Mouse (Mus musculus): ENCODE results near the gene Pigl. TPM values are rescaled to one million over a fixed set of nuclear protein-coding genes. Genes with fewer than 3 reads are reported as not detected.

The Pigl gene
- polyA plus RNA-seq, 1 experiment from 2014 or later: 7.4 TPM

- Histone ChIP-seq H3K4me3 (peak overlapping the region; percentile 58), H3K36me3 (peaks cover 16% of the 10 kb centered on the region), H3K4me1 (replicated peaks) (peaks cover 37% of the 10 kb centered on the region), H3K9ac (peak overlapping the region; percentile 72), H3K27me3 (no peaks in the 10 kb centered on the region), H3K4me2 (peak overlapping the region; percentile 99), H3K9me3 (no peaks in the 10 kb centered on the region), H3K27ac (no peak overlapping the region)
- 75% methylated on average over 5 of the region's 5 CpGs for WGBS
- ATAC-seq (ENCODE audit: low FRiP score): no peak
These were observed 96.0 kb downstream of the Pigl start for GRCm38 (mm10) chr11:62554163-62554855.

- Histone ChIP-seq H3K9me3 (no peaks in the 10 kb centered on the region), H3K4me1 (replicated peaks) (peaks cover 31% of the 10 kb centered on the region), H3K27ac (no peak overlapping the region), H3K4me3 (peak overlapping the region; percentile 58), H3K9ac (no peak overlapping the region), H3K36me3 (peaks cover 16% of the 10 kb centered on the region), H3K4me2 (peak overlapping the region; percentile 99), H3K27me3 (no peaks in the 10 kb centered on the region)
- no peak for ATAC-seq (ENCODE audit: low FRiP score)
These were observed 96.8 kb downstream of the Pigl start for GRCm38 (mm10) chr11:62554934-62555517.

- no peak overlapping the region for H3K9ac ChIP-seq
- peaks cover 16% of the 10 kb centered on the region for H3K36me3 ChIP-seq
- no peak for ATAC-seq (ENCODE audit: low FRiP score)
- peak overlapping the region; percentile 99 for H3K4me2 ChIP-seq
- no peaks in the 10 kb centered on the region for H3K9me3 ChIP-seq
- peaks cover 34% of the 10 kb centered on the region for H3K4me1 ChIP-seq (replicated peaks)
- no peaks in the 10 kb centered on the region for H3K27me3 ChIP-seq
- H3K4me3 ChIP-seq: 0 out of 2 replicates have a peak overlapping the region, but pooled peaks have one; percentile 58
- H3K27ac ChIP-seq: no peak overlapping the region
These were observed 97.7 kb downstream of the Pigl start for GRCm38 (mm10) chr11:62555896-62556412.

- Histone ChIP-seq H3K4me2 (no peak overlapping the region), H3K9ac (no peak overlapping the region), H3K4me1 (replicated peaks) (peaks cover 34% of the 10 kb centered on the region), H3K27ac (no peak overlapping the region), H3K36me3 (peaks cover 16% of the 10 kb centered on the region), H3K27me3 (no peaks in the 10 kb centered on the region), H3K4me3 (no peak overlapping the region), H3K9me3 (no peaks in the 10 kb centered on the region)
- WGBS: 69% methylated on average over 5 of the region's 5 CpGs
- ATAC-seq (ENCODE audit: low FRiP score): no peak
These were observed 98.9 kb downstream of the Pigl start for GRCm38 (mm10) chr11:62557205-62557604.

GRCm38 (mm10) chr11:62558152-62558551 lies 99.9 kb downstream of the Pigl start:
- H3K4me3 ChIP-seq: no peak overlapping the region
- H3K9me3 ChIP-seq: no peaks in the 10 kb centered on the region
- no peak overlapping the region for H3K9ac ChIP-seq
- no peaks in the 10 kb centered on the region for H3K27me3 ChIP-seq
- no peak for ATAC-seq (ENCODE audit: low FRiP score)
- WGBS: 81% methylated on average over 2 of the region's 2 CpGs
- H3K4me2 ChIP-seq: no peak overlapping the region
- H3K36me3 ChIP-seq: peaks cover 14% of the 10 kb centered on the region
- H3K4me1 ChIP-seq (replicated peaks): peaks cover 33% of the 10 kb centered on the region
- no peak overlapping the region for H3K27ac ChIP-seq

- H3K4me1 ChIP-seq (replicated peaks): peaks cover 23% of the 10 kb centered on the region
- no peak overlapping the region for H3K4me2 ChIP-seq
- no peaks in the 10 kb centered on the region for H3K9me3 ChIP-seq
- H3K4me3 ChIP-seq: no peak overlapping the region
- no peaks in the 10 kb centered on the region for H3K27me3 ChIP-seq
- no peak overlapping the region for H3K9ac ChIP-seq
- WGBS: 67% methylated on average over 6 of the region's 6 CpGs
- H3K36me3 ChIP-seq: peaks cover 5% of the 10 kb centered on the region
- no peak overlapping the region for H3K27ac ChIP-seq
- no peak for ATAC-seq (ENCODE audit: low FRiP score)
These were observed 100.8 kb downstream of the Pigl start for GRCm38 (mm10) chr11:62558961-62559646.

GRCm38 (mm10) chr11:62560463-62561016 lies 102.3 kb downstream of the Pigl start:
- H3K4me3 ChIP-seq: peak overlapping the region; percentile 33
- no peaks in the 10 kb centered on the region for H3K9me3 ChIP-seq
- H3K36me3 ChIP-seq: no peaks in the 10 kb centered on the region
- H3K4me1 ChIP-seq (replicated peaks): peaks cover 9% of the 10 kb centered on the region
- H3K27ac ChIP-seq: no peak overlapping the region
- 32% methylated on average over 43 of the region's 43 CpGs for WGBS
- no peak for ATAC-seq (ENCODE audit: low FRiP score)
- H3K4me2 ChIP-seq: peak overlapping the region; percentile 56
- H3K9ac ChIP-seq: peak overlapping the region; percentile 46; the same call in 1 of the 2 replicates
- H3K27me3 ChIP-seq: no peaks in the 10 kb centered on the region

GRCm38 (mm10) chr11:62563590-62563989 lies 105.3 kb downstream of the Pigl start:
- 90% methylated on average over 2 of the region's 2 CpGs for WGBS
- 0 out of 2 replicates have a peak, but pooled peaks cover 3% of the 10 kb centered on the region for H3K4me1 ChIP-seq (replicated peaks)
- no peaks in the 10 kb centered on the region for H3K36me3 ChIP-seq
- H3K9ac ChIP-seq: no peak overlapping the region
- H3K27me3 ChIP-seq: no peaks in the 10 kb centered on the region
- H3K4me3 ChIP-seq: no peak overlapping the region
- no peaks in the 10 kb centered on the region for H3K9me3 ChIP-seq
- H3K27ac ChIP-seq: no peak overlapping the region
- no peak for ATAC-seq (ENCODE audit: low FRiP score)
- no peak overlapping the region for H3K4me2 ChIP-seq

Other genes with a start within 250 kb of the Pigl start
- 3.8 and 5.4 TPM in 2 replicates for gene Adora2b, start 209.5 kb upstream of the Pigl start, polyA plus RNA-seq (2015; fragmentation: Nextera tagmentation; extraction: Ambion mirVana)
- 16.1 and 16.4 TPM in 2 replicates for gene Zswim7, start 177.1 kb upstream of the Pigl start, polyA plus RNA-seq (2015; fragmentation: Nextera tagmentation; extraction: Ambion mirVana)
- 37.5 and 40.2 TPM in 2 replicates for gene Ttc19, start 177.0 kb upstream of the Pigl start, polyA plus RNA-seq (2015; fragmentation: Nextera tagmentation; extraction: Ambion mirVana)
- gene Ncor1, start 81 bp downstream of the Pigl start, polyA plus RNA-seq (2015; fragmentation: Nextera tagmentation; extraction: Ambion mirVana): 163 and 170 TPM in 2 replicates
- gene Cenpv, start 80.8 kb downstream of the Pigl start, polyA plus RNA-seq (2015; fragmentation: Nextera tagmentation; extraction: Ambion mirVana): 49.4 and 55.5 TPM in 2 replicates
- 4,618 and 4,725 TPM in 2 replicates for gene Ubb, start 92.7 kb downstream of the Pigl start, polyA plus RNA-seq (2015; fragmentation: Nextera tagmentation; extraction: Ambion mirVana)
- gene Trpv2, start 116.0 kb downstream of the Pigl start, polyA plus RNA-seq (2015; fragmentation: Nextera tagmentation; extraction: Ambion mirVana): 21.5 and 21.7 TPM in 2 replicates
- 10.0 and 10.4 TPM in 2 replicates for gene Lrrc75a, start 190.1 kb downstream of the Pigl start, polyA plus RNA-seq (2015; fragmentation: Nextera tagmentation; extraction: Ambion mirVana)
- 22.8 and 24.9 TPM in 2 replicates for gene Mmgt2, start 190.2 kb downstream of the Pigl start, polyA plus RNA-seq (2015; fragmentation: Nextera tagmentation; extraction: Ambion mirVana)

Measured in hindbrain, embryonic 13.5 days (tissue).